Mouse (Mus musculus): ENCODE measurements around the gene Shc4. TPM values are rescaled to one million over a fixed set of nuclear protein-coding genes. Genes with fewer than 3 reads are reported as not detected.

Shc4 gene
- polyA plus RNA-seq, 1 experiment from 2014 or later, result 1.3 TPM

DNA sequence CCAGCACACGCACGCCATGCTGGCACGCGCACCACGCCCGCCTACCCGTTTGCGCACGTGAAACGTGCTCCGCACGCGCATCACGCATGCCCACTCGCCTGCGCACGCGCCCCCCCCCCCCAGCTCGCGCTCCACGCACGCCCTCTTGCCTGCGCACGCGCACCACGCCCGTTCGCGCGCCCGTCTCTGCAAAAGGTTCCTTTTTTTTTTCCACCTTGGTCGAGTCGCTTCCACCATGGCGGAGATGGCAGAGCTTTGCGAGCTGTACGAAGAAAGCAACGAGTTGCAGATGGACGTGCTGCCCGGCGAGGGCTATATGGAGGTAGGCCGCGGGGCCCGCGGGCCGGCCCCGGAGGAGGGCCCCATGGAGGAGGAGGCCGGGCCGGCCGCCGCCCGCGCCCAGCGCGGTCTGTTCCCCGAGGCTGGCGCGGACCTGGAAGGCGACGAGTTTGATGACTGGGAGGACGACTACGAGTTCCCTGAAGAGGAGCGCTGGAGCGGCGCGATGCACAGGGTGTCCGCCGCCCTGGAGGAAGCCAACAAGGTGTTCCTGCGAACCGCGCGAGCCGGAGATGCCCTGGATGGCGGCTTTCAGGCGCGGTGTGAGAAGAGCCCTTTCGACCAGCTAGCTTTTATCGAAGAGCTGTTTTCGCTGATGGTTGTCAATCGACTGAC lies 50.9 kb downstream of the Shc4 start, which contains the start of gene Eid1:
Eid1 (plus strand) TSS at position 139 of the 675 bp plus-strand sequence.
- Histone ChIP-seq H3K36me3 (ENCODE audit: control insufficient read depth, insufficient read depth, low read length) (no peaks in the 10 kb centered on the region), H3K27me3 (ENCODE audit: control insufficient read depth, insufficient read depth, low read length) (no peaks in the 10 kb centered on the region), H3K4me1 (replicated peaks; ENCODE audit: control insufficient read depth, insufficient read depth, low read length) (peaks cover 4% of the 10 kb centered on the region; the same call in 1 of the 2 replicates), H3K4me2 (ENCODE audit: low read depth, low read length, severe bottlenecking) (peak within 1 kb of the TSS; percentile 71), H3K9me3 (ENCODE audit: control insufficient read depth, low read length) (no peaks in the 10 kb centered on the region), H3K4me3 (ENCODE audit: low read depth, low read length) (peak within 1 kb of the TSS; percentile 75), H3K27ac (ENCODE audit: low read depth, low read length) (peak within 1 kb of the TSS; percentile 78), H3K9ac (ENCODE audit: low read length) (peak within 1 kb of the TSS; percentile 96)
- peak; percentile 92 for DNase-seq (ENCODE audit: low spot score)
- under 1% methylated on average over 65 of the region's 79 CpGs for WGBS
- ATAC-seq (replicated peaks; ENCODE audit: low FRiP score), result peak; percentile 90

DNA sequence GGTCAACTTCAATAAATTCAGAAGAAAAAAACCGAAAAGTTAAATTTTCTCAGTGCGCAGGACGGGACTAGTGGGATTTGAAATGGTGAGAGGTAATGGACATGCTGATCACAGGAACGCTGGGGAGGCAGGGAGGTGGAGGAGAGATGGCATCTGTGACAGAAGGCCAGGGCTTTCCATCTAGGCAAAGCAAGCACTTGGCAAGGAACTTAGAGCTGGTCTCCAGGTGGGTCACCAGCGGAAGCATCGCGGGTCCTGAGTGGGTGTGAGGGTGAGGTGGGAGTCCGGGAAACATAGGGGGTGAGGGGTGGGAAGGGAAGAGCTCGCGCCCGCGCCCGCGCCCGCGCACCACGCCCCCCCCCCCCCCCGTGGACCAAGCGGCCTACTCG lies 51.4 kb downstream of the Shc4 start:
- Histone ChIP-seq H3K27me3 (ENCODE audit: control insufficient read depth, insufficient read depth, low read length) (no peaks in the 10 kb centered on the region), H3K4me2 (ENCODE audit: low read depth, low read length, severe bottlenecking) (peak overlapping the region; percentile 71), H3K4me3 (ENCODE audit: low read depth, low read length) (peak overlapping the region; percentile 75), H3K36me3 (ENCODE audit: control insufficient read depth, insufficient read depth, low read length) (no peaks in the 10 kb centered on the region), H3K9ac (ENCODE audit: low read length) (peak overlapping the region; percentile 96), H3K4me1 (replicated peaks; ENCODE audit: control insufficient read depth, insufficient read depth, low read length) (peaks cover 4% of the 10 kb centered on the region; the same call in 1 of the 2 replicates), H3K27ac (ENCODE audit: low read depth, low read length) (no peak overlapping the region), H3K9me3 (ENCODE audit: control insufficient read depth, low read length) (no peaks in the 10 kb centered on the region)
- 20% methylated on average over 15 of the region's 20 CpGs for WGBS
- no peak for DNase-seq (ENCODE audit: low spot score)
- peak; percentile 83 for ATAC-seq (replicated peaks; ENCODE audit: low FRiP score)

DNA sequence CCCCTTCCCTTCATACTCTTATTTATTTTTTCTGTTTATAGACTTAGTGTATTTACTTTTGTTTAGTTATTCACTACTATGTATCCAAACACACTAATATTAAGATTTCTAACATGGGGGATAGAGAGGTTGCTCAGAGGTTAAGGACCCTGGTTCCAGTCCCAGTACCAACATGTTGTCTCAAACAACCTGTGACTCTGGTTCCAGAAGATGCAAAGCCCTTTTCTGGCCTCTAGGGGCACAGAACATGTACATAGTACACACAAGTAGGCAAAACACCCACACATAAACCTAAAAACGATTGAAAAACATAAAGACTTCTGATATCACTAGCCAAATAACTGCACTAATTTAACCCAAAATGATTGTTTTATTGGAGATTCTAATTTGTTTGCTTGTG lies 53.1 kb downstream of the Shc4 start:
- DNase-seq (ENCODE audit: low spot score) (peak; percentile 41), ATAC-seq (replicated peaks; ENCODE audit: low FRiP score) (no peak)
- Histone ChIP-seq H3K27ac (ENCODE audit: low read depth, low read length) (no peak overlapping the region), H3K4me3 (ENCODE audit: low read depth, low read length) (no peak overlapping the region), H3K4me2 (ENCODE audit: low read depth, low read length, severe bottlenecking) (no peak overlapping the region), H3K36me3 (ENCODE audit: control insufficient read depth, insufficient read depth, low read length) (no peaks in the 10 kb centered on the region), H3K9ac (ENCODE audit: low read length) (no peak overlapping the region), H3K9me3 (ENCODE audit: control insufficient read depth, low read length) (no peaks in the 10 kb centered on the region), H3K27me3 (ENCODE audit: control insufficient read depth, insufficient read depth, low read length) (no peaks in the 10 kb centered on the region), H3K4me1 (replicated peaks; ENCODE audit: control insufficient read depth, insufficient read depth, low read length) (peaks cover 4% of the 10 kb centered on the region; the same call in 1 of the 2 replicates)
- WGBS, result 76% methylated on average over 1 of the region's 1 CpGs

DNA sequence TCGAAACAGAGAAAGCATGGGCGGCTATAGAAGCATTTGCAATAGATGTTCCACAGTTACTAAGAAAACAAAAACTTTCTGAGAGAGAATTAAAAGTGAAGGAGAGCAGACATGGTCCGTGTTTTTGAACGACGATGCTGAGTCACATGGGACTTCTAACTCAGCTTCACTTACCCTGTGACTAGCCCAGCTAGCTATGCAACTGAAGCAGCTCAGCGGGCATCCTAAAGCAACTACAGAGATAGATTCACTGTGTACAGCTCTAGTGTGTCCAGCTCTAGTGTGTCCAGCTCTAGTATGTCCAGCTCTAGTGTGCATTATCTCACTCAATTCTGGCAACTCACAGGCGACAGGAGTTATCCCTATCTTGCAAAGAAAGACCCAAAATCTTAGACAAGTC lies 56.2 kb downstream of the Shc4 start:
- ATAC-seq (replicated peaks; ENCODE audit: low FRiP score) (no peak), DNase-seq (ENCODE audit: low spot score) (no peak)
- Histone ChIP-seq H3K4me2 (ENCODE audit: low read depth, low read length, severe bottlenecking) (no peak overlapping the region), H3K36me3 (ENCODE audit: control insufficient read depth, insufficient read depth, low read length) (no peaks in the 10 kb centered on the region), H3K4me1 (replicated peaks; ENCODE audit: control insufficient read depth, insufficient read depth, low read length) (no peaks in the 10 kb centered on the region), H3K9me3 (ENCODE audit: control insufficient read depth, low read length) (no peaks in the 10 kb centered on the region), H3K9ac (ENCODE audit: low read length) (no peak overlapping the region), H3K27me3 (ENCODE audit: control insufficient read depth, insufficient read depth, low read length) (no peaks in the 10 kb centered on the region), H3K4me3 (ENCODE audit: low read depth, low read length) (no peak overlapping the region), H3K27ac (ENCODE audit: low read depth, low read length) (no peak overlapping the region)
- 90% methylated on average over 7 of the region's 7 CpGs for WGBS

DNA sequence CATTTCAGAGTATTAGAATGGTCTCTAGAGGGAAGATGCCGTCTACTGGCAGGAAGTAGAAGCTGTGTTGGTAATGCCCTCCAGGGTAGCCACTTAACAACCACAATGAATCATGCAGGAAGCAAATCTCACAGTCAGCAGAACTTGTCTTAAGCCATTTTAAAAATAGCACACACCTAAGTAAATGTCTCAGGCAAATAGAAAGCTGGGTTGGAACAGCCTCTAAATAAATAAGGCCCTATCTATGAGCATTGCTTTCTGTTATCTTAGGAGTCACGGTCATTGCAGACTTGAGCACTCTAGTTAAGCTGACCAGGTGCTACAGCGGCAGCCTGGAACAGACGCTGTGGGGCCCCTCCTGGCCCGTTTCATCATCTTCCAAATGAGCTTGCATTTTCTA lies 56.8 kb downstream of the Shc4 start:
- Histone ChIP-seq H3K36me3 (ENCODE audit: control insufficient read depth, insufficient read depth, low read length) (no peaks in the 10 kb centered on the region), H3K27me3 (ENCODE audit: control insufficient read depth, insufficient read depth, low read length) (no peaks in the 10 kb centered on the region), H3K4me1 (replicated peaks; ENCODE audit: control insufficient read depth, insufficient read depth, low read length) (no peaks in the 10 kb centered on the region), H3K4me3 (ENCODE audit: low read depth, low read length) (no peak overlapping the region), H3K27ac (ENCODE audit: low read depth, low read length) (no peak overlapping the region), H3K9ac (ENCODE audit: low read length) (no peak overlapping the region), H3K4me2 (ENCODE audit: low read depth, low read length, severe bottlenecking) (no peak overlapping the region), H3K9me3 (ENCODE audit: control insufficient read depth, low read length) (no peaks in the 10 kb centered on the region)
- DNase-seq (ENCODE audit: low spot score) (no peak), ATAC-seq (replicated peaks; ENCODE audit: low FRiP score) (no peak)
- WGBS, result 79% methylated on average over 5 of the region's 5 CpGs

- no peak overlapping the region for H3K4me3 ChIP-seq (ENCODE audit: low read depth, low read length)
- no peak for ATAC-seq (replicated peaks; ENCODE audit: low FRiP score)
- H3K27me3 ChIP-seq (ENCODE audit: control insufficient read depth, insufficient read depth, low read length), result no peaks in the 10 kb centered on the region
- no peak overlapping the region for H3K9ac ChIP-seq (ENCODE audit: low read length)
- H3K36me3 ChIP-seq (ENCODE audit: control insufficient read depth, insufficient read depth, low read length), result no peaks in the 10 kb centered on the region
- WGBS, result 86% methylated on average over 4 of the region's 4 CpGs
- no peak overlapping the region for H3K4me2 ChIP-seq (ENCODE audit: low read depth, low read length, severe bottlenecking)
- DNase-seq (ENCODE audit: low spot score), result no peak
- no peak overlapping the region for H3K27ac ChIP-seq (ENCODE audit: low read depth, low read length)
- H3K4me1 ChIP-seq (replicated peaks; ENCODE audit: control insufficient read depth, insufficient read depth, low read length), result no peaks in the 10 kb centered on the region
- no peaks in the 10 kb centered on the region for H3K9me3 ChIP-seq (ENCODE audit: control insufficient read depth, low read length)
These were observed 57.3 kb downstream of the Shc4 start for GRCm38 (mm10) chr2:125666668-125667067.

- DNase-seq (ENCODE audit: low spot score) (no peak), ATAC-seq (replicated peaks; ENCODE audit: low FRiP score) (no peak)
- H3K36me3 ChIP-seq (ENCODE audit: control insufficient read depth, insufficient read depth, low read length), result no peaks in the 10 kb centered on the region
- no peaks in the 10 kb centered on the region for H3K9me3 ChIP-seq (ENCODE audit: control insufficient read depth, low read length)
- H3K27me3 ChIP-seq (ENCODE audit: control insufficient read depth, insufficient read depth, low read length), result no peaks in the 10 kb centered on the region
- WGBS, result 90% methylated on average over 4 of the region's 4 CpGs
- no peak overlapping the region for H3K9ac ChIP-seq (ENCODE audit: low read length)
- H3K27ac ChIP-seq (ENCODE audit: low read depth, low read length), result no peak overlapping the region
- H3K4me1 ChIP-seq (replicated peaks; ENCODE audit: control insufficient read depth, insufficient read depth, low read length), result no peaks in the 10 kb centered on the region
- H3K4me3 ChIP-seq (ENCODE audit: low read depth, low read length), result no peak overlapping the region
- H3K4me2 ChIP-seq (ENCODE audit: low read depth, low read length, severe bottlenecking), result no peak overlapping the region
These were observed 58.0 kb downstream of the Shc4 start for GRCm38 (mm10) chr2:125665909-125666308.

- Histone ChIP-seq H3K4me2 (ENCODE audit: low read depth, low read length, severe bottlenecking) (no peak overlapping the region), H3K9ac (ENCODE audit: low read length) (no peak overlapping the region), H3K9me3 (ENCODE audit: control insufficient read depth, low read length) (no peaks in the 10 kb centered on the region), H3K36me3 (ENCODE audit: control insufficient read depth, insufficient read depth, low read length) (no peaks in the 10 kb centered on the region), H3K27me3 (ENCODE audit: control insufficient read depth, insufficient read depth, low read length) (no peaks in the 10 kb centered on the region), H3K4me3 (ENCODE audit: low read depth, low read length) (no peak overlapping the region), H3K4me1 (replicated peaks; ENCODE audit: control insufficient read depth, insufficient read depth, low read length) (0 out of 2 replicates have a peak, but pooled peaks cover 2% of the 10 kb centered on the region), H3K27ac (ENCODE audit: low read depth, low read length) (no peak overlapping the region)
- DNase-seq (ENCODE audit: low spot score), result no peak
- WGBS, result 89% methylated on average over 5 of the region's 5 CpGs
- ATAC-seq (replicated peaks; ENCODE audit: low FRiP score), result no peak
These were observed 58.7 kb downstream of the Shc4 start for GRCm38 (mm10) chr2:125665213-125665612.

DNA sequence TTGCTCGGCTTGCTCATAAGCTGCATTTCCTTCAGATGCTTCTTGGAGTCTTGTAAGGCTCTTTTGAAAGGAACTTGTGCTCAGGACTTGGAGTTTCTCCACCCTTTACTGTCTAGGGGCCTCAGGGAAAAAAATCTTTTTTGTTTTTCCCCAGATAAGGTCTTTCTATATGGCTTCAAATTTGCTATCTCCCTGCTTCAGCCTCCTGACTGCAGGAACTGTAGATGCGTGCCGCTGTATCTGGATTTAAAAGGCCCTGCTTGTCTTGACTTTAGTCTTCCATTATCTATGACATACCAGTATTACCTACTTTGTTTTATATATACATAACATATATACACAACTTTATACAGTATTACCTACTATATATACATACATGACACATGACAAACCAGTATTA lies 61.4 kb downstream of the Shc4 start:
- Histone ChIP-seq H3K9me3 (ENCODE audit: control insufficient read depth, low read length) (no peaks in the 10 kb centered on the region), H3K9ac (ENCODE audit: low read length) (no peak overlapping the region), H3K27me3 (ENCODE audit: control insufficient read depth, insufficient read depth, low read length) (no peaks in the 10 kb centered on the region), H3K36me3 (ENCODE audit: control insufficient read depth, insufficient read depth, low read length) (no peaks in the 10 kb centered on the region), H3K4me1 (replicated peaks; ENCODE audit: control insufficient read depth, insufficient read depth, low read length) (0 out of 2 replicates have a peak, but pooled peaks cover 2% of the 10 kb centered on the region), H3K4me3 (ENCODE audit: low read depth, low read length) (no peak overlapping the region), H3K27ac (ENCODE audit: low read depth, low read length) (no peak overlapping the region), H3K4me2 (ENCODE audit: low read depth, low read length, severe bottlenecking) (no peak overlapping the region)
- no peak for ATAC-seq (replicated peaks; ENCODE audit: low FRiP score)
- DNase-seq (ENCODE audit: low spot score), result no peak
- WGBS, result 93% methylated on average over 3 of the region's 3 CpGs

Measured in forebrain, embryonic 11.5 days (tissue).